Mouse (Mus musculus) MEL (cell line): ENCODE results near the gene Gne. TPM values are rescaled to one million over a fixed set of nuclear protein-coding genes. Genes with fewer than 3 reads are reported as not detected.

ENCODE experiments used
- DNase-seq: peaks from one replicate; pipeline ENCODE4 v3.0.0; 2011; ENCODE audit warnings: low read depth, low spot score
- H3K27ac ChIP-seq: 2 replicates; pipeline ENCODE4 v1.5.1; 2012; ENCODE audit warnings: low read depth, mild to moderate bottlenecking, control low read depth, low read length, moderate library complexity; ENCODE audit not compliant: control insufficient read depth
- H3K27me3 ChIP-seq, 2 experiments: fragments of 150-350 bp in 1 of 2; sonication (generic) in 1 of 2; 2 replicates each; pipeline ENCODE4 v1.6.1; 2012; ENCODE audit warnings: low read length in 2 of 2, mild to moderate bottlenecking in 2 of 2, improper control_type of control experiment in 1 of 2, moderate library complexity in 1 of 2; ENCODE audit not compliant: insufficient read depth in 2 of 2, control insufficient read depth in 1 of 2
- H3K36me3 ChIP-seq, 2 experiments: 2 replicates each; pipeline ENCODE4 v1.6.1; 2012 to 2014; ENCODE audit warnings: low read length in 2 of 2, improper control_type of control experiment in 1 of 2, inconsistent platforms in 1 of 2, mild to moderate bottlenecking in 1 of 2; ENCODE audit not compliant: insufficient read depth in 2 of 2, control insufficient read depth in 1 of 2
- H3K4me1 ChIP-seq, 2 experiments: fragments of 150-350 bp in 1 of 2; sonication (generic) in 1 of 2; 2 replicates each; pipeline ENCODE4 v1.6.1; 2012; ENCODE audit warnings: low read length in 2 of 2, improper control_type of control experiment in 1 of 2, mild to moderate bottlenecking in 1 of 2; ENCODE audit not compliant: insufficient read depth in 2 of 2, control insufficient read depth in 1 of 2
- H3K4me3 ChIP-seq, 2 experiments: fragments of 150-350 bp in 1 of 2; sonication (generic) in 1 of 2; 2 replicates each; pipeline ENCODE4 v1.5.1; 2012; ENCODE audit warnings: low read depth in 2 of 2, low read length in 2 of 2, mild to moderate bottlenecking in 2 of 2, moderate library complexity in 2 of 2, control low read depth in 1 of 2, improper control_type of control experiment in 1 of 2; ENCODE audit not compliant: control insufficient read depth in 1 of 2, insufficient read depth in 1 of 2
- H3K79me2 ChIP-seq: 2 replicates; pipeline ENCODE4 v1.6.1; 2012; ENCODE audit warnings: mild to moderate bottlenecking, low read length, moderate library complexity; ENCODE audit not compliant: control insufficient read depth, poor library complexity, insufficient read depth
- H3K9ac ChIP-seq: 2 replicates; pipeline ENCODE4 v1.6.1; 2012; ENCODE audit warnings: low read depth, mild to moderate bottlenecking, control low read depth, low read length, moderate library complexity; ENCODE audit not compliant: control insufficient read depth, poor library complexity, severe bottlenecking
- H3K9me3 ChIP-seq: fragments of 150-350 bp; sonication (generic); replicated peaks from 2 replicates; pipeline ENCODE4 v1.6.1; 2012; ENCODE audit warnings: mild to moderate bottlenecking, low read length, improper control_type of control experiment, moderate library complexity; ENCODE audit not compliant: insufficient read depth
- BHLHE40 ChIP-seq: IDR thresholded peaks from 2 replicates; pipeline ENCODE4 v1.6.1; 2012; ENCODE audit warnings: low read depth, mild to moderate bottlenecking, inconsistent platforms, low read length, improper control_type of control experiment, borderline replicate concordance
- ELF1 ChIP-seq: IDR thresholded peaks from 2 replicates; pipeline ENCODE4 v1.6.1; 2014; ENCODE audit warnings: low read depth, mild to moderate bottlenecking, inconsistent platforms, low read length, improper control_type of control experiment, moderate library complexity
- ETS1 ChIP-seq: IDR thresholded peaks from 2 replicates; pipeline ENCODE4 v1.6.1; 2012; ENCODE audit warnings: low read depth, mild to moderate bottlenecking, inconsistent platforms, low read length, improper control_type of control experiment, moderate library complexity
- GABPA ChIP-seq: IDR thresholded peaks from 2 replicates; pipeline ENCODE4 v1.6.1; 2012; ENCODE audit warnings: low read depth, mild to moderate bottlenecking, inconsistent platforms, low read length, improper control_type of control experiment, moderate library complexity
- HCFC1 ChIP-seq: IDR thresholded peaks from 2 replicates; pipeline ENCODE4 v1.6.1; 2012; ENCODE audit warnings: low read depth, mild to moderate bottlenecking, inconsistent platforms, low read length, improper control_type of control experiment, moderate library complexity
- JUND ChIP-seq: IDR thresholded peaks from 2 replicates; pipeline ENCODE4 v1.6.1; 2011; ENCODE audit warnings: low read depth, mild to moderate bottlenecking, improper control_type of control experiment, low read length
- KAT2A ChIP-seq: conservative IDR thresholded peaks from 2 replicates; pipeline ENCODE4 v1.6.1; 2012; ENCODE audit warnings: low read depth, low read length, improper control_type of control experiment, inconsistent platforms
- MAFK ChIP-seq: IDR thresholded peaks from 2 replicates; pipeline ENCODE4 v1.6.1; 2011; ENCODE audit warnings: low read depth, mild to moderate bottlenecking, low read length, improper control_type of control experiment, borderline replicate concordance
- MAX ChIP-seq: IDR thresholded peaks from 2 replicates; pipeline ENCODE4 v1.6.1; 2011; ENCODE audit warnings: low read length, improper control_type of control experiment
- MAZ ChIP-seq: IDR thresholded peaks from 2 replicates; pipeline ENCODE4 v1.6.1; 2012; ENCODE audit warnings: low read depth, mild to moderate bottlenecking, inconsistent platforms, low read length, improper control_type of control experiment
- MXI1 ChIP-seq: IDR thresholded peaks from 2 replicates; pipeline ENCODE4 v1.6.1; 2011; ENCODE audit warnings: mild to moderate bottlenecking, low read depth, low read length, improper control_type of control experiment
- NRF1 ChIP-seq: IDR thresholded peaks from 2 replicates; pipeline ENCODE4 v1.6.1; 2014; ENCODE audit warnings: low read depth, mild to moderate bottlenecking, inconsistent platforms, low read length, improper control_type of control experiment, moderate library complexity; ENCODE audit not compliant: poor library complexity, insufficient read depth, severe bottlenecking
- POLR2A ChIP-seq, 2 experiments: IDR thresholded peaks; 2 replicates each; pipeline ENCODE4 v1.6.1; 2011 to 2012; ENCODE audit warnings: low read length in 2 of 2, mild to moderate bottlenecking in 2 of 2, control low read depth in 1 of 2, improper control_type of control experiment in 1 of 2, low read depth in 1 of 2, moderate library complexity in 1 of 2; ENCODE audit not compliant: control insufficient read depth in 1 of 2, insufficient read depth in 1 of 2, poor library complexity in 1 of 2
- POLR2AphosphoS5 ChIP-seq: IDR thresholded peaks from 2 replicates; pipeline ENCODE4 v1.6.1; 2012; ENCODE audit warnings: low read depth, borderline replicate concordance, mild to moderate bottlenecking, inconsistent platforms, low read length, moderate library complexity, mixed read lengths
- RAD21 ChIP-seq: IDR thresholded peaks from 2 replicates; pipeline ENCODE4 v1.6.1; 2011; ENCODE audit warnings: mild to moderate bottlenecking, low read depth, low read length, improper control_type of control experiment
- SMC3 ChIP-seq: IDR thresholded peaks from 2 replicates; pipeline ENCODE4 v1.6.1; 2011; ENCODE audit warnings: low read depth, low read length, improper control_type of control experiment
- TAL1 ChIP-seq: IDR thresholded peaks from 2 replicates; pipeline ENCODE4 v1.6.1; 2012; ENCODE audit warnings: mild to moderate bottlenecking, inconsistent platforms, low read length, moderate library complexity, mixed read lengths
- TCF12 ChIP-seq: IDR thresholded peaks from 2 replicates; pipeline ENCODE4 v1.6.1; 2014; ENCODE audit warnings: low read depth, mild to moderate bottlenecking, inconsistent platforms, low read length, improper control_type of control experiment, moderate library complexity
- UBTF ChIP-seq: IDR thresholded peaks from 2 replicates; pipeline ENCODE4 v1.6.1; 2012; ENCODE audit warnings: low read depth, mild to moderate bottlenecking, inconsistent platforms, low read length, improper control_type of control experiment, moderate library complexity, borderline replicate concordance; ENCODE audit not compliant: insufficient read depth
- ZC3H11A ChIP-seq: IDR thresholded peaks from 2 replicates; pipeline ENCODE4 v1.6.1; 2012; ENCODE audit warnings: low read depth, mild to moderate bottlenecking, inconsistent platforms, low read length, improper control_type of control experiment
- ZKSCAN1 ChIP-seq: IDR thresholded peaks from 2 replicates; pipeline ENCODE4 v1.6.1; 2012; ENCODE audit warnings: low read depth, mild to moderate bottlenecking, inconsistent platforms, low read length, improper control_type of control experiment, moderate library complexity
- ZNF384 ChIP-seq: IDR thresholded peaks from 2 replicates; pipeline ENCODE4 v1.6.1; 2012; ENCODE audit warnings: low read depth, mild to moderate bottlenecking, inconsistent platforms, low read length, improper control_type of control experiment
- polyA plus RNA-seq, 2 experiments: library from polyadenylated mRNA; stranded (reverse) in 1 of 2; unstranded in 1 of 2; fragments of >175 nt in 1 of 2; fragments of >200 nt in 1 of 2; gene quantifications; 2 replicates each; pipeline versions ENCODE4 v1.2.1 to v1.2.4; 2012; ENCODE audit warnings: low replicate concordance in 2 of 2, low read depth in 1 of 2; ENCODE audit not compliant: insufficient read length in 2 of 2, insufficient read depth in 1 of 2, missing spikeins in 1 of 2
- total RNA-seq: library from RNA; depleted of rRNA; stranded (reverse); fragments of 300-350 nt; gene quantifications from 2 replicates; pipeline ENCODE4 v1.2.3, GENCODE M21; 2012

Gene Gne
- total and polyA plus RNA-seq, 3 experiments, result 32.4 to 127 (median 53.0) TPM

- TF ChIP-seq HCFC1 (peak; percentile 61; the same call in 1 of the 2 replicates), GABPA (no peak), MXI1 (peak; percentile 85), ETS1 (no peak)
Observed at GRCm38 (mm10) chr4:44003622-44004021, 80.4 kb downstream of the Gne start (continued).

- Histone ChIP-seq H3K27ac (no peak overlapping the region), H3K9me3 (no peaks in the 10 kb centered on the region), H3K9ac (no peak overlapping the region), H3K4me3 (no peak overlapping the region), H3K36me3 (no peaks in the 10 kb centered on the region), H3K4me1 (no peaks in the 10 kb centered on the region), H3K79me2 (no peaks in the 10 kb centered on the region), H3K27me3 (no peaks in the 10 kb centered on the region; a peak in 1 of 4 replicates)
- DNase-seq, result no peak
- TF ChIP-seq ETS1 (no peak), MAX (no peak), BHLHE40 (no peak), ZKSCAN1 (no peak), JUND (no peak), POLR2A (IDR thresholded peaks at IDR 0.05; ENCODE audit: control insufficient read depth in 1 of 2, insufficient read depth in 1 of 2, low read depth in 1 of 2, low read length in 2 of 2, poor library complexity in 1 of 2) (no peak)
Observed at GRCm38 (mm10) chr4:43994342-43994741, 89.6 kb downstream of the Gne start.

DNA sequence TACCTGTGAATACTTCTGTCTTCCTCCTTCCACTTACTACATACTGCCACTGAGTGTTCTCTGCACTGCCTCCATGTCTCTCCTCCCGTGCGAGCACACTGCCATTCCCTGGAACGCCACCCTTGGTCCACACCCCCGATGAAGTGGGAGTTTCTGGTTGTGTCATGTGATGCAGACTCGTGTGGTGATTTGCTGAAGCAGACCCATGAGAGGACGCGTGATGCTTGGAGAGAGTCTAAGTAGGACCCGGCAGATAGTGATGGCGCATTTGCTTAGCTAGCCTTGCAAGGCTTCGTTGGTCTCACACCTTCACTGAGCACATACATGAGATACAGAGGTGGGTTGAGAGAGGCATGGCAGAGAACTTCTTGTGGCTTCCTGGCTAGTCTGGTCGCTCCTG, 90.9 kb downstream of the Gne start:
- TF ChIP-seq TAL1 (no peak), NRF1 (no peak), POLR2AphosphoS5 (no peak), ZNF384 (no peak), KAT2A (no peak), SMC3 (no peak), ZC3H11A (no peak), RAD21 (no peak), MXI1 (no peak), BHLHE40 (no peak), MAFK (no peak), ELF1 (no peak), UBTF (no peak), ZKSCAN1 (no peak), MAZ (no peak), TCF12 (no peak)
- Histone ChIP-seq H3K4me1 (no peaks in the 10 kb centered on the region), H3K9me3 (no peaks in the 10 kb centered on the region), H3K27ac (no peak overlapping the region), H3K36me3 (no peaks in the 10 kb centered on the region), H3K9ac (no peak overlapping the region), H3K79me2 (no peaks in the 10 kb centered on the region), H3K27me3 (no peaks in the 10 kb centered on the region; a peak in 1 of 4 replicates), H3K4me3 (no peak overlapping the region)
- no peak for DNase-seq
